Mouse (Mus musculus) heart, embryonic 12.5 days (tissue): ENCODE data around the gene Nr4a1. TPM values are rescaled to one million over a fixed set of nuclear protein-coding genes. Genes with fewer than 3 reads are reported as not detected.

Source experiments
- ATAC-seq: fragments of 200-750 bp; cut with Nextera tagmentation; 2 replicates; pipeline ENCODE4 v1.8.0; 2017; ENCODE audit warnings: moderate TSS enrichment, moderate library complexity; ENCODE audit not compliant: insufficient number of reproducible peaks, low FRiP score
- H3K27ac ChIP-seq: fragments of 300-500 bp; sonication (generic); 2 replicates; pipeline ENCODE4 v1.5.1; 2016; ENCODE audit warnings: mild to moderate bottlenecking, moderate library complexity; ENCODE audit not compliant: poor library complexity, severe bottlenecking
- H3K27me3 ChIP-seq: fragments of 300-500 bp; sonication (generic); replicated peaks from 2 replicates; pipeline ENCODE4 v1.6.1; 2016; ENCODE audit warnings: mild to moderate bottlenecking, moderate library complexity
- H3K36me3 ChIP-seq: fragments of 300-500 bp; sonication (generic); 2 replicates; pipeline ENCODE4 v1.6.1; 2016; ENCODE audit warnings: mild to moderate bottlenecking, moderate library complexity
- H3K4me1 ChIP-seq: fragments of 300-500 bp; sonication (generic); replicated peaks from 2 replicates; pipeline ENCODE4 v1.6.1; 2016; ENCODE audit warnings: mild to moderate bottlenecking
- H3K4me2 ChIP-seq: fragments of 300-500 bp; sonication (generic); 2 replicates; pipeline ENCODE4 v1.6.1; 2016; ENCODE audit warnings: mild to moderate bottlenecking, moderate library complexity
- H3K4me3 ChIP-seq: fragments of 300-500 bp; sonication (generic); 2 replicates; pipeline ENCODE4 v1.5.1; 2016; ENCODE audit warnings: mild to moderate bottlenecking
- H3K9ac ChIP-seq: fragments of 300-500 bp; sonication (generic); 2 replicates; pipeline ENCODE4 v1.6.1; 2016; ENCODE audit warnings: mild to moderate bottlenecking, moderate library complexity
- H3K9me3 ChIP-seq: fragments of 300-500 bp; sonication (generic); replicated peaks from 2 replicates; pipeline ENCODE4 v1.6.1; 2016; ENCODE audit warnings: mild to moderate bottlenecking, moderate library complexity
- WGBS: fragments of 180-500 bp; shearing (Covaris S2); methylation state at CpG from one replicate; pipeline ENCODE4 v1.1.7; 2016; 5-methylcytosine and 5-hydroxymethylcytosine counted together
- polyA plus RNA-seq: library from polyadenylated mRNA; unstranded; fragments of >200 nt; fragmentation: Nextera tagmentation; extraction: Ambion mirVana; gene quantifications from 2 replicates; pipeline ENCODE4 v1.2.1, GENCODE M21; 2016

Gene Nr4a1
- polyA plus RNA-seq, 1 experiment from 2014 or later: 14.4 TPM

DNA sequence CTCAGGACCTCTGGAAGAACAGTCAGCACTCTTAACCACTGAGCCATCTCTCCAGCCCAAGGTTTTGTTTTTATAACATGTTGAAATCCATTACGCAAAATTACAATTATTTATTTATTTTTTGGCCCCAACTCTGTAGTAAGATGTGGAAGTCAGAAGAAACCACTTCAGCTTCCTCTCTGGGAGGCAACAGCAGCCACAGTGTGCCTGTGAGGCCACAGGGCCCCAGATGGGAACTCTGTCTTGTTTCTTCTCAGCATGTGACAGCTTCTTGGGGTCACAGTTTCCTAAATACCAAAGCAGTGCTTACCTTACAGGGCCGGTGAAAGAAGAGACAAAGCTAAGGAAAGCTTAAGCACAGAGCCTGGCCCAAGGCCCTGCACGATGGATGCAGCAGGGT, 10.1 kb upstream of the Nr4a1 start:
- Histone ChIP-seq H3K4me1 (peaks cover 47% of the 10 kb centered on the region), H3K9ac (no peak overlapping the region), H3K4me2 (no peak overlapping the region), H3K4me3 (no peak overlapping the region), H3K27ac (no peak overlapping the region), H3K36me3 (no peaks in the 10 kb centered on the region), H3K9me3 (no peaks in the 10 kb centered on the region), H3K27me3 (no peaks in the 10 kb centered on the region)
- no peak for ATAC-seq
- 57% methylated on average over 3 of the region's 3 CpGs for WGBS

DNA sequence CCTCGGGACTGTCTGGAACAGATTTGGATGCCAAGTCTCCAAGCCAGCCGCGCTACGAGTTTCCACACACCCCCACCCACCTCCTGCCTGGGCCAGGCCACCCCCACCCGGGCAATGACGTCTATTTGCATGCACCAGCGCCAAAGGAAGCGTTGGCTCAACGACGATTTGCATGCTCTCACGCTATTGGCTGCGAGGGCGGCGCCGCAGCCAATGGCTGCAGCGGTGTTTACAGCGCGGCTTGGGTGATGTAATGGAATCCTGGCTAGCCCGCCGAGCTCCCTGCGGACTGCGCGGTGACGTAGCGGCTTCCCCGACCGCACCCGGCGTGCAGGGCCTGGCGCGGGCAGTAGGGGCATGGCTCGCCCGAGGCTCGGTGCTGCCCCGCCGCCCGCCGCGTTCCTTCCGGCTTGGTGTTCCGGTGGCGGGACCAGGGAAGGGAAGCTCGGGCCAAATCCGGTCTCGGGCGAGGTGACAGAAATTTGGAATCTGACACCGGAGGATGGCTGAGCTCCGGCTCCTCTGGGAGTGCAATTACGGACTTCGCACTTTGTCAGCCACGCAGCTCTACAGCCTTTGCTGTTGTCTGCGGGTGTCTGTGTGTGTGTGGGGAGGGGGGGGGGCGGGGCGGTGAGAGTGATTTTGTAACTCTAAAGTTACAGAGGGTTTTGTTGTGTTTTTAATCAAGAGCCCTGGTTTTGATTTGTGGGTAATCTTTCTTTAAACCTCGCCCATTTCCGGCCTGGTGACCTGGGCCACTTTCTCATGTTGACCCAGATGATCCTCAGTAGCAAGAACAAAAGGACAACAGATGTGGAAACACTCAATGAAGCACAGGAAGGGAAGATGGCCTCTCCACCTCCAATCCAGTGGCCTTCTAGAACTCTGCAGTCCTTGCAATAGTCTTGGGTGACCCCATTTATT, 7.6 kb upstream of the Nr4a1 start:
- Histone ChIP-seq H3K4me1 (peaks cover 38% of the 10 kb centered on the region), H3K27ac (peak overlapping the region; percentile 94), H3K4me3 (peak overlapping the region; percentile 46), H3K9ac (peak overlapping the region; percentile 66), H3K27me3 (no peaks in the 10 kb centered on the region), H3K9me3 (no peaks in the 10 kb centered on the region), H3K36me3 (no peaks in the 10 kb centered on the region), H3K4me2 (peak overlapping the region; percentile 59)
- WGBS: 2% methylated on average over 56 of the region's 56 CpGs
- ATAC-seq: peak; percentile 98

DNA sequence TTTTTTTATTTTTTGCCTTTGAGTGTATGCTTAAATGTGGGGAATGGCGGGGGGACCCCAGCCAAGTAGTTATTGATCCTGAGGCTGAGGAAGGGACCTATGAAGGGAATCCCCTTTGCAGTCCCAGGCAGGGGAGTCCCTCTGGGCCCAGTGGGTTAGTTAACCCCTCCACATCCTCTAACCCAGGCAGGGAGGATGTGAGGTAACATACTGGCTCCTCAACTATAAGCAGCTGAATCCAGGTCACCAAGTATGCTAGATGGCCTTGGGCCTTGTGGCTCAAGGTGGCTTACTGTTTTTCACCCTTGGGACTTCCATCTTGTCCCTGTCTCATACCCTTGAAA, 6.9 kb upstream of the Nr4a1 start:
- H3K4me3 ChIP-seq: no peak overlapping the region
- no peaks in the 10 kb centered on the region for H3K27me3 ChIP-seq
- H3K36me3 ChIP-seq: no peaks in the 10 kb centered on the region
- no peak for ATAC-seq
- H3K9me3 ChIP-seq: no peaks in the 10 kb centered on the region
- H3K27ac ChIP-seq: peak overlapping the region; percentile 94
- peaks cover 32% of the 10 kb centered on the region for H3K4me1 ChIP-seq
- peak overlapping the region; percentile 59 for H3K4me2 ChIP-seq
- 72% methylated on average over 1 of the region's 1 CpGs for WGBS
- no peak overlapping the region for H3K9ac ChIP-seq

DNA sequence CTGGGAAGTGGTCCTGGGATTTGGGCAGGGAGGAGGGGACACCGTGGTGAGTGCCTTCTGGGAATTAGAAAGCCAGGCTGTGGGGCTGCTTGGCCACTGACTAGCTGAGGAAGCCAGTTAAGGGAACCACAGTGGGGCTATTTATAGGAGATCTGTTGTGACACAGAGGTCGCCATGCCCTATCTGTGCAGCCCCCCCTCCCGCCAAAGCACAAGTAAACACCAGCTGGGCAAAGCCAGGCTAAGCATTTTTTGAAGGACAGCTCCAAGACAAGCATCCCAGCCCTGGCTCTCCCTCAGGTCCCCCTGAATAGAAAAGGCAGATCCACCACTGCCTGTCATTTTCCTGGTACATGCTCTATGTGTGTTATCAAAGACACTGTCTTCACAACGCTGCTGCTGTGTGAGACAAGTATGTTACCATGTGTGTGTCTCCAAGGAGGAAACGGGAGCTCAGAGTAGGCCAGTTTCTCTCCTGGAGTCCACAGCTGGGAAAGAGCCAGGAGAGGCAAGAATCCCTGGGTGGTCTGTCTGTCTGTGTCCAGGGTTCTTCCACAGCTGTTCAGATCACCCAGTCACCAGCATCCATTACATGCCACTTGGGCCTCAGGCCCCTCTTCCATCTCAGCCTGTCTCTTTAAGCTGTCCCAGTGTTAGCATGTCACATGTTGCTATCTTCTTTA, 5.9 kb upstream of the Nr4a1 start:
- Histone ChIP-seq H3K27me3 (no peaks in the 10 kb centered on the region), H3K27ac (peak overlapping the region; percentile 92), H3K4me2 (peak overlapping the region; percentile 34), H3K9ac (peak overlapping the region; percentile 52; the same call in 1 of the 2 replicates), H3K4me1 (peaks cover 27% of the 10 kb centered on the region), H3K9me3 (no peaks in the 10 kb centered on the region), H3K36me3 (no peaks in the 10 kb centered on the region), H3K4me3 (no peak overlapping the region)
- WGBS: 12% methylated on average over 5 of the region's 5 CpGs
- no peak for ATAC-seq

DNA sequence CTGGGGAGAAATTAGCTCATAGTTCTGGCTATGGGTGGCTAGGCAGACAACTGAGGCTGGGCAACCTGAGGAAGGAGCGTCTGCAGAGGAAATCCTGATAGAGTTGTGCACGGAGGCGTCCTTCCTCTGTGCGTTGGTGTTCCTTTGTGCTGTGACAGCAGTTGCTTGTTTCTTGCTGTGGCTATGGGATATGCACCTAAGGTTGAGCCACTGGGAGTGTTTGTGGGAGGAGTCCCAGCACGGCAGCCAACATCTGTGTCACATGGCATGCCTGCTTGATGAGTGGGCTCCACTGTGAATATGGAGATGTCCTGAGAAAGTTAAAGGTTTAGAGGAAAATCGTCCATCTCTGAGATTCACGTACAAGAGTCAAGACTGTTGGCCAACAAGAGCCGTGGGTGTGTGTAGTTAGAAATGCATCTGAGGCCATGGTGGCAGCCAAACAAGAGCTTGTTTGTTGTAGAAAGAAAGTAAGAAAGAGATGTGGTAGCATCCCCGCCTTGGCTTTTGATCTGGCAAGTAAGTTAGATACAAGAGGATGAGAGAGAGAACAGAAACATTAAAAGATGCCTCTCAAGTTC, 3.8 kb upstream of the Nr4a1 start:
- 66% methylated on average over 9 of the region's 9 CpGs for WGBS
- H3K9ac ChIP-seq: no peak overlapping the region
- H3K4me3 ChIP-seq: no peak overlapping the region

DNA sequence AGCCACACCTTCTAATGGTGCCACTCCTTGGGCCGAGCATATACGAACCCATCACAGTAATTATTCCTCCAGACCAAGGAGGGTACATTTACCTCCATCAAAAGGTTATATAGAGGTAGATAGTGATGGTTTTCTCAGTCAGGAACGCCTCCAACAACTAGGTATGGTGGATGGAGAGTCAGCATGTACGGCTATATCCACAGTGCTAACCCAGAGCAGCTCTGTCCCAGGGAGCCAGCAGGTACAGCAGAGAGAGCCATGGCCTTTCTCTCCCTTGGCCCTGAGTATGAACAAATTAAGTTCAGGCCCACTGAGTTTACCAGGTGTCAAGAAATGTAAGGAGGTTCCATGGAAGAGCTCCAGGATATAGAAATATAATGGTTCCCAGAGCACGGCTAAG, 2.1 kb upstream of the Nr4a1 start:
- no peaks in the 10 kb centered on the region for H3K36me3 ChIP-seq
- peaks cover 49% of the 10 kb centered on the region for H3K4me1 ChIP-seq
- ATAC-seq: no peak
- WGBS: 87% methylated on average over 5 of the region's 5 CpGs
- no peaks in the 10 kb centered on the region for H3K9me3 ChIP-seq
- no peak overlapping the region for H3K4me3 ChIP-seq
- H3K27ac ChIP-seq: no peak overlapping the region
- no peaks in the 10 kb centered on the region for H3K27me3 ChIP-seq
- no peak overlapping the region for H3K4me2 ChIP-seq
- H3K9ac ChIP-seq: no peak overlapping the region

More for the DNA sequence above, 3.8 kb upstream of the Nr4a1 start:
- no peak overlapping the region for H3K27ac ChIP-seq
- no peaks in the 10 kb centered on the region for H3K36me3 ChIP-seq
- H3K27me3 ChIP-seq: no peaks in the 10 kb centered on the region
- no peak for ATAC-seq
- no peak overlapping the region for H3K4me2 ChIP-seq
- H3K9me3 ChIP-seq: no peaks in the 10 kb centered on the region
- H3K4me1 ChIP-seq: peaks cover 39% of the 10 kb centered on the region

DNA sequence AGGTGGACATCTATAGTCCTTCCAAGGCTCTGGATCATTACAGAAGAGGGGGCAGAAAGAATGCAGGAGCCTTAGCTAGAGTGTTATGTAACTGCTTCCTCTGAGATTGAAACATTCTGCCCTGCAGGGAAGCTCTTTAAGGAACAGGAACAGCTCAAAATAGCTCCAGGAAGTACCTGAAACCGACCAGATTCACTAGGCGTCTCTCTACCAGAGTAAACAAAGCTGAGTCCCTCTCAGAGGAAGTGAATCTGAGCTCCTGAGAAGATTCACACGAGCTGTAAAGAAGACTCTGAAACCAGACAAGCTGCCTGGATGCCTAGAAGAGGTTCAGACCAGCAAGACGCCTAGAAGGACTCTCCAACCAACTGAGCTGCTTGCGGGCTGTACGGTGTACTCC, 1.5 kb upstream of the Nr4a1 start:
- ATAC-seq: no peak
- peaks cover 45% of the 10 kb centered on the region for H3K4me1 ChIP-seq
- H3K4me2 ChIP-seq: no peak overlapping the region
- H3K9ac ChIP-seq: no peak overlapping the region
- 71% methylated on average over 6 of the region's 6 CpGs for WGBS
- H3K27ac ChIP-seq: no peak overlapping the region
- no peaks in the 10 kb centered on the region for H3K36me3 ChIP-seq
- no peaks in the 10 kb centered on the region for H3K9me3 ChIP-seq
- no peaks in the 10 kb centered on the region for H3K27me3 ChIP-seq
- H3K4me3 ChIP-seq: no peak overlapping the region

DNA sequence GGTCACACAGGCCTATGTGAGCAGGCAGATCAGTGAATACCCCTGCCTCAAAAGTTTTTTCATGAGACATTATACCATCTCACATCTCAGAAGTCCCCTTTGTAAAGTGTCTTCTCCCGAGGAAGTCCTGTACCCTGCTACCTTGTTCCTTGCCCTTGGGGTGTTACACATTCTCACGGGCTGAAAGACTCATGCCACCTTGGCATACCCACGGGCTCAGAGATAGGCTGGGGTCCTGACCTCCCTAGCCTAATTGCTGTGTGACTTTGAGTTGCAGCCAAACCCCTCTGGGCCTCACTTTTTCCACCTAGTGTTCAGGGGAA, 545 bp upstream of the Nr4a1 start:
- 29% methylated on average over 3 of the region's 3 CpGs for WGBS
- Histone ChIP-seq H3K9me3 (no peaks in the 10 kb centered on the region), H3K4me1 (peaks cover 36% of the 10 kb centered on the region), H3K4me2 (peak overlapping the region; percentile 86), H3K4me3 (peak overlapping the region; percentile 77), H3K27me3 (no peaks in the 10 kb centered on the region), H3K9ac (peak overlapping the region; percentile 97), H3K27ac (peak overlapping the region; percentile 79; the same call in 1 of the 2 replicates), H3K36me3 (no peaks in the 10 kb centered on the region)
- ATAC-seq: peak; percentile 13; the same call in 1 of the 2 replicates

DNA sequence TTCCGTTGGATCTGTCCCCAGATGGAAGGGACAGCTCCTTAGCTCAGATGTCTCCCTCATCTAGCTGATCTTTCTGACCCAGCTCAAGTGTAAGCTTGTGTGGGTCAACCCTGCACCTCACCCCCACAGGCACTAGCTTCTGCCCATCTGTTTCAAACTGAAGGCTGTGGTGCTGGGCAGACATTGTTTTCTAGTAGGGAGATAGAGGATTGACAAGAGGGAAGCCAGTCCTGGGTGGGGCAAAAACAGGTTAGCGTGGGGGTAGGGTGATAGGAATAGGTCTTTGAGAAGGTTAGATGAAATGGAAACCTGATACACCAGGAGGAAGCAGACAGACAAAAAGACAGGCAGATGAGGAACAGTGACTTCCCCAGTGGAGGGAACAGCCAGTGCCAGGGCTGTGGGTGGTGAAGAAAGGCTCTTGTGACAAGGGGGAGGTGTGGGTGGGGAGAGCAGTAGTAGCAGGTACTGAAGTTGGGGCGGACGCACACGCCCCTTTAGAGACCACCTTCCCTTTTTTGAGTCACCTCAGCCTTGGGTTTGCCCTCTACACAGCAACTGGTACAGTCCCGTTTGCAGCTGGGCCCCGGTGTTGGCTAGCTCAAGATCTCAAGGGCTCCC, 1.9 kb downstream of the Nr4a1 start:
- H3K4me2 ChIP-seq: no peak overlapping the region
- H3K36me3 ChIP-seq: no peaks in the 10 kb centered on the region
- no peak overlapping the region for H3K27ac ChIP-seq
- no peaks in the 10 kb centered on the region for H3K9me3 ChIP-seq
- peaks cover 45% of the 10 kb centered on the region for H3K4me1 ChIP-seq
- H3K4me3 ChIP-seq: no peak overlapping the region
- ATAC-seq: no peak
- no peaks in the 10 kb centered on the region for H3K27me3 ChIP-seq
- H3K9ac ChIP-seq: peak overlapping the region; percentile 10; the same call in 1 of the 2 replicates
- 74% methylated on average over 7 of the region's 7 CpGs for WGBS

DNA sequence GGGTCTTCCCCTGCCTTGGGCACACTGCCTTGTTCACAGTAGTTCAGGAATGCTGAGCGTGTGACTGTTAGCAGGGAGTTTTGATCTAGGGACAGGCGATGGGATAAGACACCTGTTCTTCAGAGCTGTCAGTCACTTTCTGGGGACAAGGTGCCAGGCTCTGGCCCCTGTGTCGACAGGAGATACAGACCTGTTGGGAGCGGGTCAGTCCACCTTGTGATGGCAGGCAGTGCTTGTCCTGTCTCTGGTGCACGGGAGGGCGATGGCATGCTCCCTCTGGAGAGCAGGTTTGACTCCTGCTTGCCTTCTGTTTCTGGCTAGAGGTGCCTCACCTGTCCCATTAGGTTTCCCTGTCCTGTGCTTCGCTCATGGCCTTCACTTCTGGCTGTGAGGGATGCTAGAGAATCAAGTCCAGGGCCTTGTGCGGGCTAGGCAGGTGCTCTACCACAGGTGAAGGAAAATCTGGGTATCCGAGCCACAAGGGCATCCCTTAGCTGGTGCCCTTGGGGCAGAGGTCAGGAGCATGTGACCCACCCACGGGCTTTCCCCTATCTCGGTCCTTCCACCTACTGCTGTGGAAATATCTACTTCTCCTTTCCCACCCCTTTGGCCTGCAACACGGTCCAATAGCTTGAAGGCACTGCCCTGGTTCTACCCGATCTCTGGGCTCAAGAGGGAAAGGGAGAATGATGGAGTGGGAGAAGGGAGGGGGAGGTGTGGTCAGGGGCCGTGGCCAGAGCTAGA, 2.6 kb downstream of the Nr4a1 start:
- Histone ChIP-seq H3K36me3 (no peaks in the 10 kb centered on the region), H3K27me3 (no peaks in the 10 kb centered on the region), H3K9ac (peak overlapping the region; percentile 10; the same call in 1 of the 2 replicates), H3K9me3 (no peaks in the 10 kb centered on the region), H3K4me1 (peaks cover 52% of the 10 kb centered on the region), H3K27ac (no peak overlapping the region), H3K4me2 (no peak overlapping the region), H3K4me3 (no peak overlapping the region)
- ATAC-seq: no peak
- 63% methylated on average over 14 of the region's 14 CpGs for WGBS
